Mouse (Mus musculus) embryonic fibroblast, embryonic 13.5 days (primary cell): Measurements from ENCODE around the gene Apeh.

Source experiments
- CTCF ChIP-seq: IDR thresholded peaks from 2 replicates; pipeline ENCODE4 v1.5.1; 2011; ENCODE audit warnings: mild to moderate bottlenecking, control low read depth, low read length, moderate library complexity, borderline replicate concordance; ENCODE audit not compliant: insufficient read depth
- POLR2A ChIP-seq: IDR thresholded peaks from 2 replicates; pipeline ENCODE4 v1.6.1; 2011; ENCODE audit warnings: low read depth, mild to moderate bottlenecking, control low read depth, low read length, moderate library complexity

- TF ChIP-seq CTCF (no peak), POLR2A (no peak)
These were observed 11.1 kb upstream of the Apeh start for GRCm38 (mm10) chr9:108105549-108105863.
